Mouse (Mus musculus): ENCODE data around the gene Gm12355. TPM values are rescaled to one million over a fixed set of nuclear protein-coding genes. Genes with fewer than 3 reads are reported as not detected.

Gm12355 gene
- polyA plus RNA-seq, 1 experiment from 2014 or later = 1.5 TPM

- peaks cover 12% of the 10 kb centered on the region for H3K4me1 ChIP-seq (ENCODE audit: control insufficient read depth, insufficient read depth, low read length)
- no peaks in the 10 kb centered on the region for H3K27me3 ChIP-seq (ENCODE audit: control insufficient read depth, insufficient read depth, low read length)
- no peak overlapping the region for H3K9ac ChIP-seq (ENCODE audit: low read length)
- H3K36me3 ChIP-seq (ENCODE audit: control insufficient read depth, insufficient read depth, low read length) = peaks cover 7% of the 10 kb centered on the region
- no peak for ATAC-seq (ENCODE audit: insufficient read depth, low FRiP score, low TSS enrichment)
- WGBS = 75% methylated on average over 17 of the region's 17 CpGs
- H3K27ac ChIP-seq (ENCODE audit: low read depth, low read length) = no peak overlapping the region
- no peak overlapping the region for H3K4me2 ChIP-seq (ENCODE audit: low read depth)
- H3K9me3 ChIP-seq (ENCODE audit: control insufficient read depth, low read length) = no peaks in the 10 kb centered on the region
- no peak for DNase-seq (ENCODE audit: low spot score)
- no peak overlapping the region for H3K4me3 ChIP-seq (ENCODE audit: low read depth, low read length)
Measured at GRCm38 (mm10) chr11:98581286-98582029, 44.0 kb downstream of the Gm12355 start.

- no peak overlapping the region for H3K4me2 ChIP-seq (ENCODE audit: low read depth)
- DNase-seq (ENCODE audit: low spot score) = no peak
- 87% methylated on average over 16 of the region's 16 CpGs for WGBS
- ATAC-seq (ENCODE audit: insufficient read depth, low FRiP score, low TSS enrichment) = no peak
- no peak overlapping the region for H3K4me3 ChIP-seq (ENCODE audit: low read depth, low read length)
- H3K27me3 ChIP-seq (ENCODE audit: control insufficient read depth, insufficient read depth, low read length) = no peaks in the 10 kb centered on the region
- no peak overlapping the region for H3K27ac ChIP-seq (ENCODE audit: low read depth, low read length)
- peaks cover 3% of the 10 kb centered on the region for H3K4me1 ChIP-seq (ENCODE audit: control insufficient read depth, insufficient read depth, low read length)
- H3K9ac ChIP-seq (ENCODE audit: low read length) = no peak overlapping the region
- H3K9me3 ChIP-seq (ENCODE audit: control insufficient read depth, low read length) = no peaks in the 10 kb centered on the region
- H3K36me3 ChIP-seq (ENCODE audit: control insufficient read depth, insufficient read depth, low read length) = peaks cover 7% of the 10 kb centered on the region
Measured at GRCm38 (mm10) chr11:98580301-98581121, 45.0 kb downstream of the Gm12355 start.

- Histone ChIP-seq H3K4me1 (ENCODE audit: control insufficient read depth, insufficient read depth, low read length) (no peaks in the 10 kb centered on the region), H3K27ac (ENCODE audit: low read depth, low read length) (no peak overlapping the region), H3K9ac (ENCODE audit: low read length) (no peak overlapping the region), H3K27me3 (ENCODE audit: control insufficient read depth, insufficient read depth, low read length) (no peaks in the 10 kb centered on the region), H3K36me3 (ENCODE audit: control insufficient read depth, insufficient read depth, low read length) (no peaks in the 10 kb centered on the region; the same call in 1 of the 2 replicates), H3K4me3 (ENCODE audit: low read depth, low read length) (no peak overlapping the region), H3K4me2 (ENCODE audit: low read depth) (no peak overlapping the region), H3K9me3 (ENCODE audit: control insufficient read depth, low read length) (no peaks in the 10 kb centered on the region)
- DNase-seq (ENCODE audit: low spot score) (no peak), ATAC-seq (ENCODE audit: insufficient read depth, low FRiP score, low TSS enrichment) (no peak)
- WGBS = 89% methylated on average over 5 of the region's 5 CpGs
Measured at GRCm38 (mm10) chr11:98577776-98578175, 47.7 kb downstream of the Gm12355 start.

Other genes with a start within 250 kb of the Gm12355 start
- 3.1 and 3.9 TPM in 2 replicates for gene Tcap, start 241.8 kb downstream of the Gm12355 start, polyA plus RNA-seq (2014; fragmentation: Nextera tagmentation; extraction: Ambion mirVana)
- gene Pnmt, start 239.2 kb downstream of the Gm12355 start, polyA plus RNA-seq (2014; fragmentation: Nextera tagmentation; extraction: Ambion mirVana) = 0.40 and 0.91 TPM in 2 replicates
- 6.7 and 7.2 TPM in 2 replicates for gene Pgap3, start 225.2 kb downstream of the Gm12355 start, polyA plus RNA-seq (2014; fragmentation: Nextera tagmentation; extraction: Ambion mirVana)
- gene Erbb2, start 213.2 kb downstream of the Gm12355 start, polyA plus RNA-seq (2014; fragmentation: Nextera tagmentation; extraction: Ambion mirVana) = 22.3 and 24.5 TPM in 2 replicates
- gene Mien1, start 186.7 kb downstream of the Gm12355 start, polyA plus RNA-seq (2014; fragmentation: Nextera tagmentation; extraction: Ambion mirVana) = 133 and 151 TPM in 2 replicates
- 1.4 and 1.9 TPM in 2 replicates for gene Grb7, start 179.3 kb downstream of the Gm12355 start, polyA plus RNA-seq (2014; fragmentation: Nextera tagmentation; extraction: Ambion mirVana)
- gene Ikzf3, start 79.6 kb downstream of the Gm12355 start, polyA plus RNA-seq (2014; fragmentation: Nextera tagmentation; extraction: Ambion mirVana) = not detected in 2 replicates
- gene Zpbp2, start 74.6 kb downstream of the Gm12355 start, polyA plus RNA-seq (2014; fragmentation: Nextera tagmentation; extraction: Ambion mirVana) = 0.16 TPM in 1 of 2 replicates, not detected in the other
- gene Ormdl3, start 38.3 kb downstream of the Gm12355 start, polyA plus RNA-seq (2014; fragmentation: Nextera tagmentation; extraction: Ambion mirVana) = 11.1 and 14.5 TPM in 2 replicates
- gene Lrrc3c, start 27.4 kb downstream of the Gm12355 start, polyA plus RNA-seq (2014; fragmentation: Nextera tagmentation; extraction: Ambion mirVana) = not detected in 2 replicates
- not detected in 2 replicates for gene Gsdma3, start 699 bp upstream of the Gm12355 start, polyA plus RNA-seq (2014; fragmentation: Nextera tagmentation; extraction: Ambion mirVana)
- gene Gsdma2, start 21.1 kb upstream of the Gm12355 start, polyA plus RNA-seq (2014; fragmentation: Nextera tagmentation; extraction: Ambion mirVana) = 0.17 TPM in 1 of 2 replicates, not detected in the other
- gene Gsdma, start 38.7 kb upstream of the Gm12355 start, polyA plus RNA-seq (2014; fragmentation: Nextera tagmentation; extraction: Ambion mirVana) = not detected in 2 replicates
- 172 TPM in 2 replicates for gene Psmd3, start 56.9 kb upstream of the Gm12355 start, polyA plus RNA-seq (2014; fragmentation: Nextera tagmentation; extraction: Ambion mirVana)
- gene Csf3, start 75.6 kb upstream of the Gm12355 start, polyA plus RNA-seq (2014; fragmentation: Nextera tagmentation; extraction: Ambion mirVana) = not detected in 2 replicates
- gene Med24, start 103.8 kb upstream of the Gm12355 start, polyA plus RNA-seq (2014; fragmentation: Nextera tagmentation; extraction: Ambion mirVana) = 67.6 and 74.5 TPM in 2 replicates
- gene Thra, start 115.0 kb upstream of the Gm12355 start, polyA plus RNA-seq (2014; fragmentation: Nextera tagmentation; extraction: Ambion mirVana) = 32.0 and 34.7 TPM in 2 replicates
- 1.5 and 1.9 TPM in 2 replicates for gene Nr1d1, start 149.7 kb upstream of the Gm12355 start, polyA plus RNA-seq (2014; fragmentation: Nextera tagmentation; extraction: Ambion mirVana)
- 24.1 and 24.2 TPM in 2 replicates for gene Msl1, start 169.9 kb upstream of the Gm12355 start, polyA plus RNA-seq (2014; fragmentation: Nextera tagmentation; extraction: Ambion mirVana)
- 55.4 and 59.4 TPM in 2 replicates for gene Casc3, start 179.2 kb upstream of the Gm12355 start, polyA plus RNA-seq (2014; fragmentation: Nextera tagmentation; extraction: Ambion mirVana)
- gene Rapgefl1, start 211.1 kb upstream of the Gm12355 start, polyA plus RNA-seq (2014; fragmentation: Nextera tagmentation; extraction: Ambion mirVana) = 2.3 and 2.8 TPM in 2 replicates
- gene Wipf2, start 238.0 kb upstream of the Gm12355 start, polyA plus RNA-seq (2014; fragmentation: Nextera tagmentation; extraction: Ambion mirVana) = 4.7 and 5.6 TPM in 2 replicates

Data from neural tube, embryonic 11.5 days (tissue).